Mouse (Mus musculus): Measurements from ENCODE around the gene Kif1a. TPM values are rescaled to one million over a fixed set of nuclear protein-coding genes. Genes with fewer than 3 reads are reported as not detected.
"Not testable (repeated sequence)": the region's sequence is repeated elsewhere in the genome, so short reads cannot be mapped to it uniquely, and the experiment has no call there.

Gene Kif1a
- polyA plus RNA-seq, 3 experiments from 2014 or later, result not detected

DNA sequence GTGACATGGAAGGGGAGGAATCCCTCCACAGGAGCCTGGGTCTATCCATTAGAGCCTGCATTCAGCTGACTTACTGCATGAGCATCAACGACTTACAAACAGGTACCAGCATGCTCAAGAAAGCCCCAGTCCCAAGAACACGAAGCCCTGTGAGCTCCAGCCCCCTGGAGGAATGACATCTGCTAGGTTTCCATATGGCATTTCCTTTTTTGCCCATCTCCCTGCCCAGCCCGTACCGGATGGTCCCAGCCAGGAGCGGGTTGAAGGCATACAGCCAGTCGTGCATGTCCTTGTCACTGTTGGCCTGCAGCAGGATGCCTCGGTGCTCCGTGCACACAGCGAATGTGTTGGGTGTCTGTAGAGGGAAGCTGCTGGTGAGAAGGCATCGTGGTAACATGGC is 83.0 kb downstream of the Kif1a start:
- ATAC-seq, result no peak

DNA sequence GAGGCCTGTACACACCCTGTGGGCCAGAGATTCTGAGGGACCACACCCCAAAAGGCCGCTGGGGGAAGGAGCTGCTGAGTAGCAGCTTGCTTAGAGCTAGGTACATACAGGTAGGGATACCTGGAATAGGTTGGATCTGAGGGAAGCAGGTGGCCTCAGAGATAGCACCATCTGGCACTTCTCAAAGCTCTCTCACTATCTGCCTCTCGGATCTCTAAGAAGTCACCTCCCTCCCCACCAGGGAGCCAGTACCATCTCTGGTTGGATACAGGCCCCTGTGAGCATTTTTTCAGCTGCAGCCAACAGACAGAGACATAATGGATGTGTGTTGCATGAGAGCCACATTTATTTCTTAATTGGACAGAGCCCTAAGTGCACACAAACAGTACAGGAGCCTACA is 86.6 kb downstream of the Kif1a start:
- no peak for ATAC-seq

DNA sequence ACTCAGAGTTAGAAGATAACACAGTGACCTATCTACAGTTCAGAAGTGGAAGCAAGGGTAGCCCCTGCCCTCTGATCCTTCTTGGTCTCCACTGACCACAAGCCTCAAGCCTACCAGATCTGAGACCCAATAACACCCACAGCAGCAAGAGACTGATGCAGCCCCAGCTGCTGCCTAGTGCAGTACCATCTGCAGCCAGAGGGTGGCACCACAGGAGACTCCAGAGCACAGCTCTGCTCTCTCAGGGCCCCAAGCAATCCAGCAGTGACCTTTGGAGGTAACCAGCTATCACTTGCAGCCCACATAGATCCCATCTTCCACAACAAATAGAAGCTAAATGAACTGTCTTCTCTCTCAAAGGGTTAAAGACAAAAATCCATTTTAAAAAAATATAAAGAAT is 87.3 kb downstream of the Kif1a start:
- ATAC-seq, result no peak

GRCm38 (mm10) chr1:93013367-93013766 is 88.4 kb downstream of the Kif1a start:
- ATAC-seq, result no peak

- ATAC-seq, result no peak
Observed at GRCm38 (mm10) chr1:93012103-93012585, 89.6 kb downstream of the Kif1a start.

DNA sequence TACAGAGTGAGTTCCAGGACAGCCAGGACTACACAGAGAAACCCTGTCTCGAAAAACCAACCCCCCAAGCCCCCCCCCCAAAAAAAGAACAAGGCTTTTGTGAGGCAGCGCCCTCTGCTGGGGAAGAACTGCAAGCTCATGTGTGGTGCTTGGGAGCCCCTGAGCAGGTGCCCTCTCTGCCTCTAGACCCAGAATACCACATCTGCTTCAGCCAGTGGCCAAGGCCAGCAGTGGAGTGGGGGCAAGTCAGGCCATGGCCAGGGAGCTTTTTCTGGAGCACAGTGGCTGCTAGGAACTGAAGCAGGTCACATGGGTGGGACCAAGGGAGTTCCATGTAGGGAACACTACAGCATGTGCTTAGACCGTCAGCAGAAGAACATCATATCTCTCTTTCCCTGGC is 91.0 kb downstream of the Kif1a start:
- no peak for ATAC-seq

DNA sequence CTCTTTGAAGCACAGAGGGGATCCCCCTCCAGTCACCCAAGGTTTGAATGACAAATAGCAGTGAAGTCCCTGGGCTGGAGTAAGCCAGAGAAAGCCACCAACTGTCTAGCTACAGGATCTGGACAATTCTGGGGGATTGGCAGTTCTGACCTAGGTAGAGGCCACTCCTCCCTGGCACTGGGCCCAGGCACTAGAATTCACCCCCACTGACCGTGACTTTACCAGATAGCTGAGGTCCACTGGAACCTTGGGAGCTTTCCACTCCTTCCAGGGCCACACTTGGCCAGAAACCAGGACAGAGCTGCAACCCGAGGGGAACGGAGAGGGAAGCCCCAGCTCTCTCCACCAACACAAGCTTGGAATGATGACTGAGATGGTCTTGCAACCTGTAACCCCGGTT is 92.6 kb downstream of the Kif1a start:
- ATAC-seq, result no peak

DNA sequence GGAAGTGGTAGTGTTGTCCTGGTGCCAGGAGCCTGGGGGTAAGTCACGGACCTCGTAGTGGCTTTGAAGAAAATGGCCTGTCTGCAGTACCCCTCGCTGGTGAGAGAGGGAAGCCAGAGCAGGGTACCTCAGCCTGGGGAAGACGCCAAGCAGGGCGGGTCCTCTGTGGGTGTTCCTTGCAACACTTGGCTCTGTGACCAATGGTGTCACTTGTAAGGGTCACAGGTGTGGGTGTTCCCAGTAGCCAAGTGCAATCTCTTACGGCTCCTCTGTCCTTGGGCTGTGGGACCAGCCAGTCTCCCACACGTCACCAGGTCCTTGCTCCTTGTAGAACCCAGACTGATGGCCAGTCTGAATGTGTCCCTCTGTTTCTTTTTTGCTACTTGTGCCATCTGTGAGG is 95.7 kb downstream of the Kif1a start, which contains the start of gene Aqp12:
Gene Aqp12 (plus strand): TSS at position 274 of the 400 bp plus-strand sequence.
- no peak for ATAC-seq

DNA sequence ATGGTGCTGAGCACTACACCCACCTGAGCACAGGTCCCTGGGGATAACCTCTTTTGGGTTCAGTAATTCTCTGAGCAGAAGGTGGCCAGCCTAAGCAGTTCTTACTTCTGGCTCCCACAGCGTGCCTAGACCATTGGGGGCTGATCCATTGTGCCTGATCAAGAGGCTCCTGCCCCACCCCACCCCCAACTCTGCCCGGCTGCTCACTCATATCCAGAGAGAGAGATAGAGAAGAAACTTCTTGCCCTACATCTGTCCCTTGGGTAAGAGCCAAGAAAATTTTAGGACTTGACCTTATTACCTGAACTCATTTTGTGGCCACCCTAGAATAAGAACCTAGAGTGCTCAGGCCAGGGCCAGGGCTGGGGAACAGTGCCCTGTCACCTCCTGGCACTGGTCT is 108.9 kb downstream of the Kif1a start:
- ATAC-seq, result no peak

DNA sequence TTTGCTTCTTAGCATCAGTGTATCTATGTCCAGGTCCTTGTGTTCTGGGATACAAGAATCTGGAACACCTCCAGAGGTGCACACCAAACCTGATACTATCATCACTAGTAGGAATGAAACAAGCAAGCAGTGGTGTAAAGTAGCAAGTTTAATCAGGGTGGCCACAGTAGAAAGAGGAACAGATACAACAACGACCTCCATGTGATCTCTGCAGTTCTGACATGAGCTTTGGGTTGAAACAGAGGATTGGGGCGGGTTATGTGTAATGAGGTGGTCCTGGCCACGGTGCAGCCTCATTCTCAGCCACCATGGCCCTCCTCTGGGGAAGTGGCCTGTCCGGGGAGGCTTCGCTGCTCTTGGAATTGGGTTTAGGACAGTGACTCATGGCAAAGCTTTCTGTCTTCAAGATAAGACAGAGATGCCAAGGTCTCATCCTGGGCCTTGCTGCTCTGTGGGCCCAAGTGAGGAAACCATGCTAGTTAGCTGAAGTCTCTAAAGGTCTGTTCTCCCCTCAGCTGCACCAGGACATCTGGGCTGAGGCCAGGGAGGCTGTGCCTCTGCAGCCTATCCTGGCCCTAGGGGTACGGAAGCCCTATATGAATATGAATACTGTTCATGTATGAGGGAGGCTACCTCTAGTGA is 109.4 kb downstream of the Kif1a start:
- no peak for ATAC-seq

DNA sequence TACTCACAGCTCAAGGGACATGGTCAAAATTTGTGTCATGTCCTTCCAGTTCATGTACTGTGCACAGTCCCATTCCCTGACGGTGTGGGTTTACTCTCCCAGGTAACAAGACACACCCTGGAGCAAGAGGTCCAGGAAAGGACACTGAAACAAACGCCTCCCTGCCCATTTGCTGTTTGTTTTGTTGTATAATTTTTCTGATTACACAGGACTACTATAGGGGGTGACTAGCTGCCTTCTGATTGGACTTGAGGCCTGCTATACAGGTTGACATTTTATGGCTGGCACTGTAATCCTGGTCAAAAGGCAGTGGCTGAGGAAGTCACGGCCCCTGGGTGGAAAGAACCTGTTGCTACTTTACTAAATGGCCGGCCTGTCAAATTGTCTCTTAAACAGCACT is 111.9 kb downstream of the Kif1a start:
- no peak for ATAC-seq

- ATAC-seq, result no peak
Observed at GRCm38 (mm10) chr1:92988894-92989293, 112.9 kb downstream of the Kif1a start.

DNA sequence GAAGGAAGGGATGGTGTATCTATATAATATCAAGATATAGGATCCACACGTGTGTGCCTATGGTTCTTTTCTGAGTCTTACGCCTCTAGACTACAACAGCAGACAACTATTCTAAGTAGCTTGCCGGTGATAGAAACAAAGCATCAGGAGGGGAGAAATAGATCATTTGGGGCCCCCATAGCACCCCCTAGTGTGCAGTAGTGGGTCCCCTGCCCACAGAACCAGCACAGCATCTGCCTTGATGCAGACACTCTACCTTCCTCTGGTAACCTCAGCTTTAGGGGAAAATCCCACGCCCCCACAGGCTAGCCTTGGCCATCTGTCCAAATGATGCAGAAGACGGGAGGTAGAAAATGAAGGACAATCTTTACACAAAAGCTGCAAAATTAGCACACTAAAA is 116.8 kb downstream of the Kif1a start:
- no peak for ATAC-seq

- no peak for ATAC-seq
Observed at GRCm38 (mm10) chr1:92982931-92983605, 118.7 kb downstream of the Kif1a start.

- ATAC-seq, result no peak
Observed at GRCm38 (mm10) chr1:92981056-92981845, 120.5 kb downstream of the Kif1a start.

GRCm38 (mm10) chr1:92979073-92979602 is 122.6 kb downstream of the Kif1a start:
- ATAC-seq, result no peak

- ATAC-seq, result no peak
Observed at GRCm38 (mm10) chr1:92978645-92979044, 123.1 kb downstream of the Kif1a start.

- no peak for ATAC-seq
Observed at GRCm38 (mm10) chr1:92976141-92976566, 125.6 kb downstream of the Kif1a start.

DNA sequence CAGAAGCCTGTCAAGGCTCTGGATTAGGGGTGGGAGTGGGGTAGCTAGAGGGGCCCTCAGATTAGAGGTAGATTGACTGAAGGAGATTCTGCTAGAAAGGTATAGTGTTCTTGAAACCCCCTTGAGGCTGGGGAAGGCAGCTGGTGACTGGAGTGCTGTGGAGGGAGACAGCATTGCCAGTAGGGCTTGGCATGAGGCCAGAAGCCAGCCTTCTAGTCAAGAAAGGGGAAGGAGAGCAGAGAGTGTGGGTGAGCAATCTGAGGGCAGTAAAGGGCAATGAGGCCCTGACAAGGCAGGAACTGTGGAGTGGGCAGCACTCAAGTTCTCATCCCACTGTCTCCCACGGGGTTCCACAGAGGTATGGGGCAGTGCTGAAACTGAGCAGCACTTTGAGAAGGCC is 128.9 kb downstream of the Kif1a start:
- ATAC-seq, result peak; percentile 46

- peak; percentile 54 for ATAC-seq
Observed at GRCm38 (mm10) chr1:92971879-92972795, 129.6 kb downstream of the Kif1a start.

GRCm38 (mm10) chr1:92970791-92971190 is 131.0 kb downstream of the Kif1a start:
- ATAC-seq, result not testable (repeated sequence)
